Mouse (Mus musculus): ENCODE data around the gene Braf. TPM values are rescaled to one million over a fixed set of nuclear protein-coding genes. Genes with fewer than 3 reads are reported as not detected.

The Braf gene
- total and polyA plus RNA-seq, 3 experiments, result 7.2 to 16.9 (median 15.0) TPM

DNA sequence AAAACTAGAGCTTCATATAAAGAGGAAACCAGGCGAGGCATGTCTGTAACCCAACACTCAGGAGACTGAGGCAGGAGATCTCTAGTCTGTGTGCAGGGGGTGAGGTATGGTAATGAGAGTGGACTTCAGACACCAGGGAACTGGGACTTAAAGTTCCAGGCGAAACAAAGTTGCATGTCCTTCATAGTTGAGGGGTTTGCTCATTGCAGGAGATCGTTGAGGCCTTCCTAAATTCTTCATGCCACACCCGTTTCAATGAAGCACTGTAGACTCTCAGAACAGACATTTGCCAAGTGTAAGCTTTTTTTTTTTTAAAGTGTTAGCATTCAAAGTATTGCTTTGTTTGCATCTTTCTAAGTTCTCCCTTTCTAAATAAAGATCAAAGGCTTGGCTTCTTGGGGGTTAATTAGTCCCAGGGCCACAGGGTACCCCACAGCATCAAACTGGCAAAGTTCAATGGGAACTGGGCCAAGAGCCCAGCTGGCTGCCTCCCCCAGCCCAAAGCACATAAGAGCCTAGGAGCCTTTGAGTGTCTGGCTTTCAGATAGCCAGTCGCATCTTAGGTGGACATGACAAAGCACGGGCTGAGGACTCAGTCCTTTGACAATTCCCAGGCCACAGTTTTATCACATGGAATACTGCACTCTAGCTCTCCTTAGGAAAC, 165.9 kb downstream of the Braf start:
- no peaks in the 10 kb centered on the region for H3K36me3 ChIP-seq (ENCODE audit: control insufficient read depth, insufficient read depth, low read length)
- no peak overlapping the region for H3K27ac ChIP-seq
- no peaks in the 10 kb centered on the region for H3K27me3 ChIP-seq (ENCODE audit: control insufficient read depth, insufficient read depth, low read length)
- WGBS, result 81% methylated on average over 6 of the region's 6 CpGs
- no peak overlapping the region for H3K9ac ChIP-seq (ENCODE audit: low read depth, low read length)
- peaks cover 6% of the 10 kb centered on the region; the same call in 1 of the 2 replicates for H3K4me1 ChIP-seq (ENCODE audit: control insufficient read depth, insufficient read depth, low read length)
- no peak for DNase-seq
- H3K4me3 ChIP-seq, result no peak overlapping the region
- TF ChIP-seq CTCF (IDR thresholded peaks at IDR 0.05) (no peak), EP300 (IDR thresholded peaks at IDR 0.05; ENCODE audit: insufficient read depth, low read depth, low read length) (no peak), POLR2A (IDR thresholded peaks at IDR 0.05; ENCODE audit: insufficient read depth, low read depth, low read length) (no peak)
- intact Hi-C loops (cut with DNase I), result no loop called here
- no peaks in the 10 kb centered on the region for H3K79me2 ChIP-seq (replicated peaks; ENCODE audit: control insufficient read depth, insufficient read depth, low read length)

- Histone ChIP-seq H3K4me3 (peak within 1 kb of the TSS; percentile 76), H3K4me1 (ENCODE audit: control insufficient read depth, insufficient read depth, low read length) (peaks cover 9% of the 10 kb centered on the region; the same call in 1 of the 2 replicates), H3K27me3 (ENCODE audit: control insufficient read depth, insufficient read depth, low read length) (no peaks in the 10 kb centered on the region), H3K27ac (peak within 1 kb of the TSS; percentile 83), H3K36me3 (ENCODE audit: control insufficient read depth, insufficient read depth, low read length) (no peaks in the 10 kb centered on the region), H3K79me2 (replicated peaks; ENCODE audit: control insufficient read depth, insufficient read depth, low read length) (no peaks in the 10 kb centered on the region), H3K9ac (ENCODE audit: low read depth, low read length) (peak within 1 kb of the TSS; percentile 78)
- no peak for TF ChIP-seq POLR2A (IDR thresholded peaks at IDR 0.05; ENCODE audit: insufficient read depth, low read depth, low read length)
- TF ChIP-seq CTCF (IDR thresholded peaks at IDR 0.05), result no peak
- no peak for TF ChIP-seq EP300 (IDR thresholded peaks at IDR 0.05; ENCODE audit: insufficient read depth, low read depth, low read length)
- DNase-seq, result peak; percentile 85 to 87
- intact Hi-C loops (cut with DNase I), result no loop called here
- 2% methylated on average over 48 of the region's 50 CpGs for WGBS
Measured at GRCm38 (mm10) chr6:39557723-39558261, 167.5 kb downstream of the Braf start, which contains the start of gene Dennd2a. TSS of gene Dennd2a (minus strand) at chr6:39557867.

GRCm38 (mm10) chr6:39556900-39557659, 168.2 kb downstream of the Braf start:
- Histone ChIP-seq H3K9ac (ENCODE audit: low read depth, low read length) (peak overlapping the region; percentile 78), H3K36me3 (ENCODE audit: control insufficient read depth, insufficient read depth, low read length) (no peaks in the 10 kb centered on the region), H3K27me3 (ENCODE audit: control insufficient read depth, insufficient read depth, low read length) (no peaks in the 10 kb centered on the region), H3K79me2 (replicated peaks; ENCODE audit: control insufficient read depth, insufficient read depth, low read length) (no peaks in the 10 kb centered on the region), H3K4me3 (peak overlapping the region; percentile 76), H3K27ac (peak overlapping the region; percentile 83), H3K4me1 (ENCODE audit: control insufficient read depth, insufficient read depth, low read length) (peaks cover 7% of the 10 kb centered on the region; the same call in 1 of the 2 replicates)
- 2% methylated on average over 52 of the region's 54 CpGs for WGBS
- DNase-seq, result peak; percentile 59 to 74
- intact Hi-C loops (cut with DNase I), result no loop called here
- TF ChIP-seq EP300 (IDR thresholded peaks at IDR 0.05; ENCODE audit: insufficient read depth, low read depth, low read length) (no peak), POLR2A (IDR thresholded peaks at IDR 0.05; ENCODE audit: insufficient read depth, low read depth, low read length) (no peak), CTCF (IDR thresholded peaks at IDR 0.05) (no peak)

DNA sequence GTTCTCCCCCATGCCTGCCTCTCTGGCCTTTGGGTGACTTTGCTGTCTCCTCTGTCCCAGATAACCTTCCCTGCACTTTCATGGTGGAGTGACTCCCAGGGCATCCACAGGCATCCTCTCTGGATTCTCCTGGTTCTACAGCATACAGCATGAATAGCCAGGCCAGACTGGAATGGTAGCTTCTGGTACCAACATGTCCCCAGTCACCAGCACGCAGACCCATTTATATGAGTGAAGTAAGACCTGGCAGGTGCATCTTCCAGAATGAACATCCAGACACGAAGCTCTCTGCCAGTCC, 169.7 kb downstream of the Braf start:
- no peak for DNase-seq
- 79% methylated on average over 2 of the region's 2 CpGs for WGBS
- TF ChIP-seq POLR2A (IDR thresholded peaks at IDR 0.05; ENCODE audit: insufficient read depth, low read depth, low read length) (no peak), CTCF (IDR thresholded peaks at IDR 0.05) (no peak), EP300 (IDR thresholded peaks at IDR 0.05; ENCODE audit: insufficient read depth, low read depth, low read length) (no peak)
- Histone ChIP-seq H3K4me1 (ENCODE audit: control insufficient read depth, insufficient read depth, low read length) (peaks cover 7% of the 10 kb centered on the region; the same call in 1 of the 2 replicates), H3K36me3 (ENCODE audit: control insufficient read depth, insufficient read depth, low read length) (no peaks in the 10 kb centered on the region), H3K9ac (ENCODE audit: low read depth, low read length) (no peak overlapping the region), H3K27me3 (ENCODE audit: control insufficient read depth, insufficient read depth, low read length) (no peaks in the 10 kb centered on the region), H3K27ac (no peak overlapping the region; the same call in 1 of the 2 replicates), H3K79me2 (replicated peaks; ENCODE audit: control insufficient read depth, insufficient read depth, low read length) (no peaks in the 10 kb centered on the region), H3K4me3 (no peak overlapping the region)
- intact Hi-C loops (cut with DNase I), result no loop called here

DNA sequence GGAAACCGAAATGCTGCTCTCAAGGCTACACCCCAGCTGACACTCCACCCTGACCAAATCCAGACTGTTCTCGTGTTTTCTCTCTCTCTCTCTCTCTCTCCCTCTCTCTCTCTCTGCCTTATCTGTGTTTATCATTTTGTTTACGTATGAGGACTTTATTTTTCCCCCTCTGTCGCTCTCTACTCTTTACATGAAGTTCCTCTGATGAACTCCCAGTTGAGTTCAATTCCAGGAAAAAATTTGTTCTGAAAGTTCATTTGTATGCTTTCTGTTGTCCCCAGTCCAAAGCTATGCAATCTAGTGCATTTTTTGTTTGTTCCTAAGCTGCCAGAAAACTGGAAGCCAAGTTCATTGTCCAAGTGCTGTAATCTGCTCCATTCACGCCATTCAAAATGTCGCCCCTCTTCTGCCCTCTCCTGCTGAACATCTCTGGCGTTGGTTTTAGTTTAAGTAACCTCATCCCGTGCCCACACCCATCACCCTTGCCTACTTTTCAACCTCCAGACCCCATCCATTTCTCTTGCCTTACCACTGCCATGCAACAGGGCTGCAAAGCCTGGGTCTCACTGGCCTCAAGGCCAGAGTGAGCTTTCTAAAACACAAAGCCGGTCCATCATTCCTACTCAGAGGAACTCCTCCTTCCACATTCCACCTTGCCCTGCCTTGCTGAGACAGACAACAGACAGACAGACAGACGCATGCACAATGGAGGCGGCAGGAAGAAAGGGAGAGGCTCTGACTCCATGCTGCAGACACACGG, 170.2 kb downstream of the Braf start:
- H3K9ac ChIP-seq (ENCODE audit: low read depth, low read length), result no peak overlapping the region
- H3K4me1 ChIP-seq (ENCODE audit: control insufficient read depth, insufficient read depth, low read length), result peaks cover 7% of the 10 kb centered on the region; the same call in 1 of the 2 replicates
- DNase-seq, result peak in 1 of 2 experiments; percentile 31
- TF ChIP-seq POLR2A (IDR thresholded peaks at IDR 0.05; ENCODE audit: insufficient read depth, low read depth, low read length) (no peak; the same call in 1 of the 2 replicates), CTCF (IDR thresholded peaks at IDR 0.05) (no peak), EP300 (IDR thresholded peaks at IDR 0.05; ENCODE audit: insufficient read depth, low read depth, low read length) (no peak)
- WGBS, result 58% methylated on average over 12 of the region's 12 CpGs
- no peaks in the 10 kb centered on the region for H3K36me3 ChIP-seq (ENCODE audit: control insufficient read depth, insufficient read depth, low read length)
- no peaks in the 10 kb centered on the region for H3K79me2 ChIP-seq (replicated peaks; ENCODE audit: control insufficient read depth, insufficient read depth, low read length)
- no peaks in the 10 kb centered on the region for H3K27me3 ChIP-seq (ENCODE audit: control insufficient read depth, insufficient read depth, low read length)
- intact Hi-C loops (cut with DNase I), result loop anchor here (5.0 kb wide), 1 partner anchor 58 kb away; no protein-coding TSS in a partner anchor
- peak overlapping the region; percentile 9; the same call in 1 of the 2 replicates for H3K4me3 ChIP-seq
- peak overlapping the region; percentile 68 for H3K27ac ChIP-seq

Other genes with a start within 250 kb of the Braf start
- gene Dennd2a, start 167.6 kb downstream of the Braf start, total RNA-seq (2021), result 1 to 10 TPM; 6.0 to 6.6 TPM
- 5.6 and 7.4 TPM in 2 replicates for gene Dennd2a, start 167.6 kb downstream of the Braf start, polyA plus RNA-seq (2012; rRNA removed)
- 10 to 100 TPM; 12.1 to 15.6 TPM for gene Adck2, start 151.6 kb downstream of the Braf start, total RNA-seq (2021)
- gene Adck2, start 151.6 kb downstream of the Braf start, polyA plus RNA-seq (2012; rRNA removed), result 7.6 and 15.9 TPM in 2 replicates
- gene Gm42420, start 139.7 kb downstream of the Braf start, total RNA-seq (2021), result not detected
- 0.59 and 2.2 TPM in 2 replicates for gene Gm42420, start 139.7 kb downstream of the Braf start, polyA plus RNA-seq (2012; rRNA removed)
- gene Ndufb2, start 132.9 kb downstream of the Braf start, total RNA-seq (2021), result 100 to 1,000 TPM; 625 to 742 TPM
- 916 and 995 TPM in 2 replicates for gene Ndufb2, start 132.9 kb downstream of the Braf start, polyA plus RNA-seq (2012; rRNA removed)
- 100 to 1,000 TPM in 1 of 2 experiments, 10 to 100 TPM in 1; 97.7 to 106 TPM for gene Mrps33, start 85.5 kb upstream of the Braf start, total RNA-seq (2021)
- gene Mrps33, start 85.5 kb upstream of the Braf start, polyA plus RNA-seq (2012; rRNA removed), result 133 and 317 TPM in 2 replicates
- gene Tmem178b, start 147.8 kb upstream of the Braf start, total RNA-seq (2021), result 1 to 10 TPM in 1 of 2 experiments, under 1 TPM in 1; 0.94 to 1.3 TPM
- gene Tmem178b, start 147.8 kb upstream of the Braf start, polyA plus RNA-seq (2012; rRNA removed), result 0.51 and 0.61 TPM in 2 replicates

All from heart, adult 2 months (tissue).